Mouse (Mus musculus): ENCODE measurements around the gene Bend6. TPM values are rescaled to one million over a fixed set of nuclear protein-coding genes. Genes with fewer than 3 reads are reported as not detected.
A peak's percentile ranks its signal among the peaks of the same experiment; 100 is the strongest.

Bend6 gene
- polyA plus RNA-seq, 1 experiment = 0.42 TPM

DNA sequence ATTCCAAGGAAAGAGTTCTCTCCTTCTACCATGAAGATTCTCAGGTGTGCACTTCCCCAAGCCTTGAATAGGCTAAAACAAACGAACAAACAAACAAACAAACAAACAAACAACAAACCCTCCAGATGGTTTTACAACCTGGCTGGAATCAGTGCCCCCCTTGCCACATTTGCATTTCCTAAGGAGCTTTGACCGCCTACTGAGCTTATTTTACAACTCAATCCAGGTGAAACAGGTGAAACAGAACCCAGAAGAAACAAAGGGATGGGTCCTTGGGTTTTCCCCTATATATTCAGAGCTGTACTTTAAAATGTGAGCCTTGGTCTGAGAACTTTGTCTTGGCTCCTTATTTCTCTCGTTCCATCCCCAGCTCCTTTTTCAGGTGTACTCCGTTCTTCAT, 77.0 kb downstream of the Bend6 start:
- no peak overlapping the region for H3K27ac ChIP-seq (ENCODE audit: insufficient read depth, low read depth, low read length)
- no peak overlapping the region for H3K4me3 ChIP-seq (ENCODE audit: insufficient read depth, low read length)
- H3K4me1 ChIP-seq (ENCODE audit: control insufficient read depth, insufficient read depth, low read length) = peaks cover 4% of the 10 kb centered on the region
- TF ChIP-seq POLR2A (IDR thresholded peaks at IDR 0.05; ENCODE audit: borderline replicate concordance, low read depth, low read length) (no peak), CTCF (IDR thresholded peaks at IDR 0.05; ENCODE audit: low read depth, low read length) (no peak)

DNA sequence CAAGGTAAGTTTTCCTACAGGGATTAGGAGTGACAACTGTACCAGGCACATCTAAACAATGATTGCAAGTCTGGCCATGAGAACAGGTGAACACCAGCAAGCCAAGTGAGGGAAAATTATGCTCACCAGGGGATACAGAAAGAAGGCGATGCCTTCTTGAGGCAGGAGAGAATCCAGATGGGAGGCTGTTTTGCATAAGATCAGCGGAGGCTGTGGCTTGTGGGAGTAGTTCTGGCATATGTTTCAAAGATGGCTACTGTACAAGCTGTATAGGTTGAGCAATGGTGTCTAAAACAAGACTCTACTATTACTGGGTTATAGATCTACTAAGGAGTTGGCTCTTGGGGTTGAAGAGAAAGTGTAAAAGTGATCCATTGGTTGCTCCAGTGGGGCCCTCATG, 89.7 kb downstream of the Bend6 start:
- H3K4me3 ChIP-seq (ENCODE audit: insufficient read depth, low read length) = no peak overlapping the region
- TF ChIP-seq CTCF (IDR thresholded peaks at IDR 0.05; ENCODE audit: low read depth, low read length) (no peak), POLR2A (IDR thresholded peaks at IDR 0.05; ENCODE audit: borderline replicate concordance, low read depth, low read length) (no peak)
- peaks cover 9% of the 10 kb centered on the region for H3K4me1 ChIP-seq (ENCODE audit: control insufficient read depth, insufficient read depth, low read length)
- H3K27ac ChIP-seq (ENCODE audit: insufficient read depth, low read depth, low read length) = no peak overlapping the region

DNA sequence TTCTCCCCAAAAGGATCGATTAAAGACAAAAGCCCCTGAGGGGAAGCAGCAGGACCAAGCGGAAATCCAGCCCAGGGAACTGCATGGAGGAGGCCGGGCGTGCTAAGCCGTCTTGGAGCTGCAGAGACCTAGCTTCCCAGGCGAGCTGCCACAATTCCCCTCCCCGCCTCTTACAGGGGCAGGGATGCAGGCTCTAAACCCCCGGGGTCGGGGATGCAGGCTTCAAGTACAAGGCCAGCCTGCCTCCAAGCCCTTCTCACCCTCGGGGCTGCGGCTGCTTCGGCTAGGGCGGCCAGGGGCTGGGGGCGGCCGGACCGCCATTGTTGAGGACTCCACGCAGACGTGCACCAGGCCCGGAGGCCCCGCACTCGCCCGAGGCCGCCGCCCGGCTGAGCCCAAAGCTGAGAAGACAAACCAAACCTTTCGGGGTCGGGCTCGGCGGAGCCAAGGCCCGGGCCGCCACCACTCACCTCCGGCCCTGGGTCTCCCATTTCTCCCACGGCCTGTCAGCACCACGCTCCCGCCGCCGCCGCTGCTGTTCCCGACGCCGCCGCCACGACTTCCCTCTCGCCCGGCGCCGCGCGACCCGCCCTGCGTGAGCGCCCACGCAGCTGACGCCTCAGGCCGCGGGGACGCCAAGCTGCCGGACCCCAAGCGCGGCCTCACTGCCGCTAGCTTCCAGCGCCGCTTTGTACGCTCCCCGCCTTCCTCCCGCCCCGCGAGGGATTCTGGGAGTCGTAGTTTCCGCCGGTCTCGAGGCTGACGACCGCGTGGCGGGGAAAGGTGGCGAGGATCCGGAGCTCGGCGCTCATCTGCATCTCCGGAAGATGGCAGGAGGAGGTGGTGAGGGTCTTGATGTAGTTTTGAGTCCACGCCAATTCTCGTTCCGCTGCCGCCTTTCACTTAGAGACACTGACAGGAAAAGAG, 93.5 kb downstream of the Bend6 start, which contains the start of gene Zfp451:
TSS of gene Zfp451 (minus strand) at position 728 of the 927 bp plus-strand sequence.
- Histone ChIP-seq H3K27ac (ENCODE audit: insufficient read depth, low read depth, low read length) (peak within 1 kb of the TSS; percentile 50), H3K4me3 (ENCODE audit: insufficient read depth, low read length) (peak within 1 kb of the TSS; percentile 98), H3K4me1 (ENCODE audit: control insufficient read depth, insufficient read depth, low read length) (peaks cover 15% of the 10 kb centered on the region)
- no peak for TF ChIP-seq POLR2A (IDR thresholded peaks at IDR 0.05; ENCODE audit: borderline replicate concordance, low read depth, low read length)
- no peak for TF ChIP-seq CTCF (IDR thresholded peaks at IDR 0.05; ENCODE audit: low read depth, low read length)

DNA sequence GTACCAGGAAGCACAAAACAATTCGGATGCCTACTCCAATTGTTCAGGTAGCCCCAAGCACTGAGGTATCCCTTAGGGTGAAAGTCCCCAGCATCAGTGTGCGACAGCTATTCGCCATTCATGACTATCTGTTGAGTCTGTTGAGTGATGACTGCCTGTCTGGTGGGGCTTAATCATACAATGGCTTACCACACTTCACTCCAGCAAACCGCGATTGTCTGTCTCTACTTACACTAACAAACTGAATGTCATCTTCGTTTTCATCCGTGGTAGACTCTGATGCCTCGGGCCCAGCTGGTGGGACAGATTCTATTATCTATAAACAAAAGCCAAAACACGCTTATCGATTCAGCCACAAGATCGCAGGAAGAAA, 94.1 kb downstream of the Bend6 start:
- peak overlapping the region; percentile 98 for H3K4me3 ChIP-seq (ENCODE audit: insufficient read depth, low read length)
- no peak for TF ChIP-seq POLR2A (IDR thresholded peaks at IDR 0.05; ENCODE audit: borderline replicate concordance, low read depth, low read length)
- no peak for TF ChIP-seq CTCF (IDR thresholded peaks at IDR 0.05; ENCODE audit: low read depth, low read length)
- peaks cover 15% of the 10 kb centered on the region for H3K4me1 ChIP-seq (ENCODE audit: control insufficient read depth, insufficient read depth, low read length)
- peak overlapping the region; percentile 50 for H3K27ac ChIP-seq (ENCODE audit: insufficient read depth, low read depth, low read length)

DNA sequence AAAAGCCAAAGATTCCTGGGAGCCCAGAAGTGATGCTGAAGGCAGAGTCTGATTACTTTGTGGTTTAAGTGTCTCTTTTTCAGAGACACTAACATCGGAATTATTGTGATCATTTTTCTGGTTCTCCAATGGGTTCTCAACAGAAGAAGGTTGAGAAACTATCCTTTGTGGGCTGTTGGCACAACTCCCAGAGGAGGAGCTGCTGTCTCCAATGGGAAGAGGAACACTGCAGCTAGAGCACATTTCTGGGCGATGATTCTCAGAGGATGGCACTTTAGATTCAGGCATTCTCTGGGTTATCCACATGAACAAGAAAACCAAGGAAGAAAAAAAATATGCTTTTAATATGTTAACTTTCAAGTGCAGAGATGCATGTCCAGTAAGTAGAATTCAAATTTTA, 104.3 kb downstream of the Bend6 start:
- Histone ChIP-seq H3K27ac (ENCODE audit: insufficient read depth, low read depth, low read length) (no peak overlapping the region), H3K4me1 (ENCODE audit: control insufficient read depth, insufficient read depth, low read length) (peaks cover 5% of the 10 kb centered on the region; the same call in 1 of the 2 replicates), H3K4me3 (ENCODE audit: insufficient read depth, low read length) (no peak overlapping the region)
- TF ChIP-seq POLR2A (IDR thresholded peaks at IDR 0.05; ENCODE audit: borderline replicate concordance, low read depth, low read length) (no peak), CTCF (IDR thresholded peaks at IDR 0.05; ENCODE audit: low read depth, low read length) (no peak)

Other genes starting within 250 kb of the Bend6 start
- 12.6 and 15.6 TPM in 2 replicates for gene Prim2, start 238.0 kb downstream of the Bend6 start, polyA plus RNA-seq (2012; ENCODE audit: insufficient read depth, insufficient read length, missing spikeins)
- gene Rab23, start 187.9 kb downstream of the Bend6 start, polyA plus RNA-seq (2012; ENCODE audit: insufficient read depth, insufficient read length, missing spikeins) = 5.1 and 6.4 TPM in 2 replicates
- gene Bag2, start 150.0 kb downstream of the Bend6 start, polyA plus RNA-seq (2012; ENCODE audit: insufficient read depth, insufficient read length, missing spikeins) = 1.1 and 2.0 TPM in 2 replicates
- gene Zfp451, start 93.2 kb downstream of the Bend6 start, polyA plus RNA-seq (2012; ENCODE audit: insufficient read depth, insufficient read length, missing spikeins) = 19.9 and 23.1 TPM in 2 replicates
- gene Dst, start 409 bp upstream of the Bend6 start, polyA plus RNA-seq (2012; ENCODE audit: insufficient read depth, insufficient read length, missing spikeins) = 8.0 and 8.5 TPM in 2 replicates